Mouse (Mus musculus) midbrain, embryonic 14.5 days (tissue): Measurements from ENCODE around the gene Med17. TPM values are rescaled to one million over a fixed set of nuclear protein-coding genes. Genes with fewer than 3 reads are reported as not detected.

ENCODE experiments used
- ATAC-seq: fragments of 200-750 bp; cut with Nextera tagmentation; 2 replicates; pipeline ENCODE4 v1.8.0; 2017; ENCODE audit warnings: moderate number of reproducible peaks, moderate library complexity; ENCODE audit not compliant: low FRiP score, low TSS enrichment
- DNase-seq: peaks from one replicate; pipeline ENCODE4 v3.0.0-alpha.2; 2015
- H3K27ac ChIP-seq: fragments of 300-500 bp; sonication (generic); replicated peaks from 2 replicates; pipeline ENCODE4 v1.5.1; 2014; ENCODE audit warnings: mild to moderate bottlenecking, low read depth, low read length, moderate library complexity
- H3K27me3 ChIP-seq: fragments of 300-500 bp; sonication (generic); 2 replicates; pipeline ENCODE4 v1.6.1; 2014; ENCODE audit warnings: low read length, control low read depth, mixed read lengths; ENCODE audit not compliant: control insufficient read depth, insufficient read depth
- H3K36me3 ChIP-seq: fragments of 300-500 bp; sonication (generic); 2 replicates; pipeline ENCODE4 v1.6.1; 2014; ENCODE audit warnings: low read length, control low read depth; ENCODE audit not compliant: control insufficient read depth, insufficient read depth
- H3K4me1 ChIP-seq: fragments of 300-500 bp; sonication (generic); 2 replicates; pipeline ENCODE4 v1.6.1; 2014; ENCODE audit warnings: mild to moderate bottlenecking, antibody characterized with exemption, low read length, control low read depth; ENCODE audit not compliant: control insufficient read depth, insufficient read depth
- H3K4me2 ChIP-seq: fragments of 300-500 bp; sonication (generic); 2 replicates; pipeline ENCODE4 v1.6.1; 2014; ENCODE audit warnings: mild to moderate bottlenecking, low read length, moderate library complexity
- H3K4me3 ChIP-seq: fragments of 300-500 bp; sonication (generic); replicated peaks from 2 replicates; pipeline ENCODE4 v1.5.1; 2014; ENCODE audit warnings: low read depth, low read length
- H3K9ac ChIP-seq: fragments of 300-500 bp; sonication (generic); replicated peaks from 2 replicates; pipeline ENCODE4 v1.6.1; 2014; ENCODE audit warnings: mild to moderate bottlenecking, low read length, moderate library complexity
- H3K9me3 ChIP-seq: fragments of 300-500 bp; sonication (generic); 2 replicates; pipeline ENCODE4 v1.6.1; 2016; ENCODE audit warnings: low read length, control low read depth, mixed read lengths; ENCODE audit not compliant: control insufficient read depth
- WGBS: fragments of 180-500 bp; shearing (Covaris S2); extraction: QIAGEN DNeasy Blood & Tissue Kit; methylation state at CpG from one replicate; pipeline ENCODE4 v1.1.7; 2014; 5-methylcytosine and 5-hydroxymethylcytosine counted together
- polyA plus RNA-seq: library from polyadenylated mRNA; unstranded; fragments of >200 nt; fragmentation: Nextera tagmentation; extraction: Ambion mirVana; gene quantifications from 2 replicates; pipeline ENCODE4 v1.2.1, GENCODE M21; 2014

Gene Med17
- polyA plus RNA-seq, 1 experiment from 2014 or later, result 43.4 TPM

DNA sequence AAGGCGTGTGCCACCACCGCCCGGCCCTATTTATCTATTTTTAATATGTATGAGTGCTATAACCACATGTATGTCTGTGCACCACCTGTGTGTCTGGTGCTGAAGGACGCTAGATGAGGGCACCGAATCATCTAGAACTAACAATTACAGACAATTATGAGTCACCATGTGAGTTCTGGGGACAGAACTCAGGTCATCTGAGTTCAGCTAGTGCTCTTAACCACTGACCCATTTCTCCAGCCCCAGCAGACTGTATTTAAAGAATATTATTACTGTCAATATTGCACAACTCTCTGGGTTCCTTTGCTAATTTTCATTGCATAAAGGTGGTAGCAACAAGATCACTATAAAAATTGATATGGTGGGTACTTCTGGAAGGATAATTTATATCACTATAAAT lies 20.3 kb upstream of the Med17 start:
- Histone ChIP-seq H3K4me3 (no peak overlapping the region), H3K9ac (no peak overlapping the region), H3K27me3 (no peaks in the 10 kb centered on the region), H3K9me3 (no peaks in the 10 kb centered on the region), H3K4me1 (no peaks in the 10 kb centered on the region; the same call in 1 of the 2 replicates), H3K36me3 (peaks cover 10% of the 10 kb centered on the region; the same call in 1 of the 2 replicates), H3K4me2 (no peak overlapping the region), H3K27ac (no peak overlapping the region)
- ATAC-seq (no peak), DNase-seq (no peak)
- 91% methylated on average over 5 of the region's 5 CpGs for WGBS

DNA sequence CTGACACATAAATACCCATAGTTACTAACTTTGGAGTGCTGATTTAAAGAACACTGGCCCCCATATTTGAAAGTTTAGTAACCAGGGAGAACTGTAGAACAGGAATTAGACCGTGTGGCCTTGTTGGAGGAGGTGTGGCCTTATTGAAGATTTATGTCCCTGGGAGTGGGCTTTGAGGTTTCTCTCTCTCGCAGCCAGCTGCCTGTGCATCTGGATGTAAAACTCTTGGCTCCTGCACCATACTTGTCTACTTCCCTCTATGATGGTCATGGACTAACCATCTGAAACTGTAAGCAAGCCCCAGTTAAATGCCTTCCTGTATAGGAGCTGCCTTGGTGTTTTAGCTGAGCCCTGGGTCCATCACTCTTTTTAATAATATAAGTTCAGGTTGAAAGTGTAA lies 18.7 kb upstream of the Med17 start:
- Histone ChIP-seq H3K4me3 (no peak overlapping the region), H3K9ac (no peak overlapping the region), H3K4me2 (no peak overlapping the region), H3K27ac (no peak overlapping the region), H3K9me3 (no peaks in the 10 kb centered on the region), H3K4me1 (no peaks in the 10 kb centered on the region), H3K36me3 (peaks cover 10% of the 10 kb centered on the region; the same call in 1 of the 2 replicates), H3K27me3 (no peaks in the 10 kb centered on the region)
- WGBS, result 71% methylated on average over 2 of the region's 2 CpGs
- DNase-seq, result no peak
- ATAC-seq, result no peak

DNA sequence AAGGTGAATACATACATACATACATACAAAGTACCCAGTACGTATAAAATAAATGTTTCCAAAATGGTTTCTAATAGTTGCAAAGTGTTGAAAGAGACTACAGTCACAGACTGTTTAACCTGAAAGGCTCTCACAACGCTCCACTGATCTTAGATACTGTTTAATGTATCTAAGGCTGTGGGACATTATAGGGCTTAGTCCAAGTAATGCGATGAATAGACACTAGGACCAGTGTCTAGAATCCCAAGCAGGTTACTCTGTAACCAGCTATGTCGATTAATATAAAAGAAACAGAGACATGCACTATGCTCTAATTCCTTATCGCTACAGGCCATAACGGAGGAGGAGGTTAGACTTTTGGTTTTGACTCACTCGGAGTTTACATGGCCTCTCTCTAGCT lies 17.4 kb upstream of the Med17 start:
- no peak for ATAC-seq
- H3K36me3 ChIP-seq, result peaks cover 14% of the 10 kb centered on the region; the same call in 1 of the 2 replicates
- H3K4me2 ChIP-seq, result no peak overlapping the region
- no peaks in the 10 kb centered on the region for H3K27me3 ChIP-seq
- WGBS, result 88% methylated on average over 7 of the region's 7 CpGs
- H3K9ac ChIP-seq, result no peak overlapping the region
- no peak overlapping the region for H3K27ac ChIP-seq
- no peaks in the 10 kb centered on the region for H3K4me1 ChIP-seq
- H3K4me3 ChIP-seq, result no peak overlapping the region
- no peaks in the 10 kb centered on the region for H3K9me3 ChIP-seq
- DNase-seq, result no peak

DNA sequence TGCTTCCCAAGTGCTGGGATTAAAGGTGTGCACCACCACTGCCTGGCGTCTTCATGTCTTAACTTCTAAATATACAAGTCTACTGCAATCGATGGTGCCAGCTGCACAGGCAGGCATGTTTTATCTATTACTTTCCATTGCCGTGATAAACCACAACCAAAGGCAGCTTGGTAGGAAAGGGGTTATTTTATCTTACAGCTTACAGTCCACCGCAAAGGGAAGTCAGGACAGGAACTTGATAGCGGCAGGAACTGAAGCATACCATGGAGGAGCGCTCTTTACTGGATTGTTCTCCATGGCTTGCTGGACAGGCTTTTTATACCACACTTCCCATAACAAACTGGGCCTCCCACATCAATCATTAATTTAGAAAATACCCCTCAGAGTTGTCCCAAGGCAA lies 9.5 kb upstream of the Med17 start:
- 92% methylated on average over 6 of the region's 6 CpGs for WGBS
- ATAC-seq, result no peak

DNA sequence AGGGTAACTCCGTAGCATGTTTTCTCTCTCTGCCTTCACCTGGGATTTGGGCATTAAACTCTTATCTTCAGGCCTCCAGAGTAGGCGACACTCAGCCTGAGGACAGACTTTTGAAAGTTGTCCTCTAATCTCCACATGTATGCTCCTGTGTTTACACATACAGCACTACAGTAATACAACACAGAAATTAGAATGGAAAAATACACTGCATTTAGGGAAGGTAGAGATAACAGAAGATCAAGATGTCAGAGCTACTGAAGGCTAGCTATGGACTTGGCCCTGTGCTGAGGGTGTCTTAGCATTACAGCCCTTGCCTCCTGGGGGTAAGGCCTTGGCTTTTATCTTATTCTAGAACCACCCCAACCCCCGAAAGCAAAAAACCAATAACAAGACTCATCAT lies 8.7 kb upstream of the Med17 start:
- Histone ChIP-seq H3K4me1 (no peaks in the 10 kb centered on the region), H3K27ac (no peak overlapping the region), H3K9me3 (no peaks in the 10 kb centered on the region), H3K27me3 (no peaks in the 10 kb centered on the region), H3K4me3 (no peak overlapping the region), H3K36me3 (peaks cover 16% of the 10 kb centered on the region), H3K4me2 (no peak overlapping the region), H3K9ac (no peak overlapping the region)
- no peak for ATAC-seq
- WGBS, result 90% methylated on average over 3 of the region's 3 CpGs
- no peak for DNase-seq

More for the DNA sequence above, 9.5 kb upstream of the Med17 start:
- Histone ChIP-seq H3K27ac (no peak overlapping the region), H3K9ac (no peak overlapping the region), H3K36me3 (peaks cover 16% of the 10 kb centered on the region), H3K4me2 (no peak overlapping the region), H3K9me3 (no peaks in the 10 kb centered on the region), H3K4me3 (no peak overlapping the region), H3K27me3 (no peaks in the 10 kb centered on the region), H3K4me1 (no peaks in the 10 kb centered on the region)
- DNase-seq, result no peak

DNA sequence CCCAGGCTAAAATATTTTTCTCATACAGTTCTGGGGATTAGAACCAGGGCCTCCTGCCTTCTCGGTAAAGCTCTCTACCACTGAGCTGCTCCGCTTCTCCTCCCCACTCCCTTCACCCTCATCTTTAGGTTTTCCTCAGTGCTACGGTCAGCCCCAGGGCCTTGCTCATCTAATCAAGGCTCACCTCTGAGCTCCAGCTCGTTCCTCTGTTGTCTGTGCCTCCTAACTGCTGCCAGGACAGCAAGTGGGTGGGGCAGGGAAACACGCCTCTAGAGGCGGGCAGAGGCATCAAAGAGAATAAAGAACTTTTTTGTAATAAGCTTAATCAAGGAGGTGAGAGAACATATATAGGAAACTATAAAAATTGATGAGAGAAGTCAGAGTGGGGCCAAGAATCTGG lies 8.1 kb upstream of the Med17 start:
- Histone ChIP-seq H3K4me3 (no peak overlapping the region), H3K4me1 (no peaks in the 10 kb centered on the region), H3K27me3 (no peaks in the 10 kb centered on the region), H3K9ac (no peak overlapping the region), H3K27ac (no peak overlapping the region), H3K36me3 (peaks cover 16% of the 10 kb centered on the region), H3K9me3 (no peaks in the 10 kb centered on the region), H3K4me2 (no peak overlapping the region)
- DNase-seq (no peak), ATAC-seq (no peak)
- 53% methylated on average over 6 of the region's 6 CpGs for WGBS

DNA sequence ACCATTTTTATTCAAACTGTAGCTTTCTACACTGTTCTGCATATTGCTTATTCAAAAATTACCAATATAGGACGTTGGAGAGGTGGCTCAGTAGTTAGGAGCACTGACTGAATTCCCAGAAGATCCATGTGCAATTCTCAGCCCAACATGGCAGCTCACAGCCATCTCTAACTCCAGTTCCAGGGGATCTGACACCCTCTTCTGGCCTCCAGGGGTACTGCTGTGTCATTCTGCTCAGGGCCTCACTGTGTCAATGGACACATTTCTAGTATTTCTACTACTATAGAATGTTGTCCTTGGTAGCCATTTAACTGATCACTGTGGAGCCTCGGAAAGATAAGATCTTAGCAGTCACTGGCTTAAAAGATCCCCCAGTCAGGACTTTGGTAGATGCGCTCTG lies 5.7 kb upstream of the Med17 start:
- Histone ChIP-seq H3K36me3 (peaks cover 9% of the 10 kb centered on the region), H3K9me3 (no peaks in the 10 kb centered on the region), H3K9ac (no peak overlapping the region), H3K4me3 (no peak overlapping the region), H3K27ac (no peak overlapping the region), H3K4me1 (peaks cover 7% of the 10 kb centered on the region; the same call in 1 of the 2 replicates), H3K4me2 (no peak overlapping the region), H3K27me3 (no peaks in the 10 kb centered on the region)
- ATAC-seq (no peak), DNase-seq (no peak)
- 65% methylated on average over 3 of the region's 3 CpGs for WGBS

DNA sequence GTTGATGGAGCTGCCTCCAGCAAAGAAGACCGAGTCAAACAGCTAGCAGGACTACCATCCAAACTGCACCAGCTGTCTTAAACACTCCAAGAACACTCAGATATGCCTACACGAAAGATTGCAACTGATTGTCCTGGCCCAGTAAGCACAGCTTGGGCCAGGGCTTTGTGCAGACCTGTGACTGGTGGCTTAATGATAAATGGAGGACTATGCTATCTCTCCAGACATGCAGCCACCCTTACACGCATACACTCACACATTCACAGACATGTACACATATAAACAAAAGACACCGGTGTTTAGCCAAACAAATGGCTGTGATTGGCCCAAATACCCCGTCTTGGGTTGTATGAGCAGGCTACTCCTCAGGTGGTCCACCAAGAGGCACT lies 754 bp upstream of the Med17 start:
- Histone ChIP-seq H3K36me3 (peaks cover 13% of the 10 kb centered on the region), H3K4me1 (peaks cover 16% of the 10 kb centered on the region), H3K4me2 (peak overlapping the region; percentile 92), H3K9me3 (no peaks in the 10 kb centered on the region), H3K27ac (peak overlapping the region; percentile 90; the same call in 1 of the 2 replicates), H3K9ac (peak overlapping the region; percentile 95), H3K27me3 (no peaks in the 10 kb centered on the region), H3K4me3 (peak overlapping the region; percentile 96)
- WGBS, result 46% methylated on average over 5 of the region's 5 CpGs
- ATAC-seq, result no peak
- DNase-seq, result no peak

DNA sequence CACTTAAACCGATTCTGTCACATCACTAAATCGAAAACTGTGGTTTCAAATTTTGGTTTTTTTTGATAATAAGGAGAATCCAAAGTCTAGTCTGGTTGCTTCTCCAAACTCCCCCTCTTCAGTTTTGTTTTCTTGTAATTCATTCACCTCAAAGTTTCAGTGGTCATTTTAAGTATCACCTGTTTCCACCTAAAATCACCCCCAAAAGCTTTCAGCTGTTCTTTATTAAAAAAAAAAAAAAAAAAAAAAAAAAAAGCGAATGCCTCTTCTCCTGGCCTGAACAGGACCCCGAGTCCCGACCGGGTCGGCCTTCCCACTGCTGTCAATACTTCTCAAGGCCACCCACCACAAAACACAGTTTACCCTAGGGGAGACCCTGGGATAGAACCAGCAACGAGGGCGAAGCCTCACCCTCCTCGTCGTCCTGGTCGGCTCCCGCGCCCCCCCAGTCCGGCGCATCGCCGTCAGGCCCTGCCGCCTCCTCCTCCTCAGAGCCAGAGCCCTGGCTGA lies 537 bp downstream of the Med17 start:
- peak overlapping the region; percentile 96 for H3K4me3 ChIP-seq
- H3K9ac ChIP-seq, result peak overlapping the region; percentile 95
- peaks cover 26% of the 10 kb centered on the region for H3K36me3 ChIP-seq
- H3K27me3 ChIP-seq, result no peaks in the 10 kb centered on the region
- DNase-seq (no peak), ATAC-seq (no peak; the same call in 1 of the 2 replicates)
- peaks cover 16% of the 10 kb centered on the region for H3K4me1 ChIP-seq
- peak overlapping the region; percentile 90 for H3K27ac ChIP-seq
- peak overlapping the region; percentile 92 for H3K4me2 ChIP-seq
- 11% methylated on average over 19 of the region's 19 CpGs for WGBS
- H3K9me3 ChIP-seq, result no peaks in the 10 kb centered on the region
